Mouse (Mus musculus) forebrain, embryonic 12.5 days (tissue): Measurements from ENCODE around the gene Hkdc1. TPM values are rescaled to one million over a fixed set of nuclear protein-coding genes. Genes with fewer than 3 reads are reported as not detected.

Experiments used
- ATAC-seq: fragments of 200-750 bp; cut with Nextera tagmentation; 2 replicates; pipeline ENCODE4 v1.8.0; 2017; ENCODE audit warnings: moderate TSS enrichment; ENCODE audit not compliant: low FRiP score
- H3K27ac ChIP-seq: fragments of 300-500 bp; sonication (generic); 2 replicates; pipeline ENCODE4 v1.5.1; 2016; ENCODE audit warnings: mild to moderate bottlenecking
- H3K27me3 ChIP-seq: fragments of 300-500 bp; sonication (generic); 2 replicates; pipeline ENCODE4 v1.6.1; 2016; ENCODE audit warnings: mild to moderate bottlenecking
- H3K36me3 ChIP-seq: fragments of 300-500 bp; sonication (generic); replicated peaks from 2 replicates; pipeline ENCODE4 v1.6.1; 2016; ENCODE audit warnings: mild to moderate bottlenecking
- H3K4me1 ChIP-seq: fragments of 300-500 bp; sonication (generic); 2 replicates; pipeline ENCODE4 v1.6.1; 2016
- H3K4me2 ChIP-seq: fragments of 300-500 bp; sonication (generic); 2 replicates; pipeline ENCODE4 v1.6.1; 2016; ENCODE audit warnings: mild to moderate bottlenecking, moderate library complexity
- H3K4me3 ChIP-seq: fragments of 300-500 bp; sonication (generic); replicated peaks from 2 replicates; pipeline ENCODE4 v1.5.1; 2016; ENCODE audit warnings: mild to moderate bottlenecking
- H3K9ac ChIP-seq: fragments of 300-500 bp; sonication (generic); 2 replicates; pipeline ENCODE4 v1.6.1; 2016; ENCODE audit warnings: mild to moderate bottlenecking
- H3K9me3 ChIP-seq: fragments of 300-500 bp; sonication (generic); 2 replicates; pipeline ENCODE4 v1.6.1; 2016
- WGBS: fragments of 180-500 bp; shearing (Covaris S2); methylation state at CpG from one replicate; pipeline ENCODE4 v1.1.7; 2016; 5-methylcytosine and 5-hydroxymethylcytosine counted together
- polyA plus RNA-seq: library from polyadenylated mRNA; unstranded; fragments of >200 nt; fragmentation: Nextera tagmentation; extraction: Ambion mirVana; gene quantifications from 2 replicates; pipeline ENCODE4 v1.2.1, GENCODE M21; 2016

Hkdc1 gene
- polyA plus RNA-seq, 1 experiment from 2014 or later, result 0.11 TPM

- no peaks in the 10 kb centered on the region for H3K4me1 ChIP-seq
- no peak overlapping the region for H3K9ac ChIP-seq
- no peak overlapping the region for H3K4me2 ChIP-seq
- H3K4me3 ChIP-seq, result no peak overlapping the region
- ATAC-seq, result no peak
- H3K27me3 ChIP-seq, result no peaks in the 10 kb centered on the region; the same call in 1 of the 2 replicates
- no peaks in the 10 kb centered on the region for H3K36me3 ChIP-seq
- no peaks in the 10 kb centered on the region for H3K9me3 ChIP-seq
- no peak overlapping the region for H3K27ac ChIP-seq
- 53% methylated on average over 7 of the region's 7 CpGs for WGBS
These were observed 3.4 kb downstream of the Hkdc1 start for GRCm38 (mm10) chr10:62418831-62419356.

- Histone ChIP-seq H3K27ac (no peak overlapping the region), H3K9me3 (no peaks in the 10 kb centered on the region), H3K27me3 (no peaks in the 10 kb centered on the region; the same call in 1 of the 2 replicates), H3K4me1 (no peaks in the 10 kb centered on the region; the same call in 1 of the 2 replicates), H3K4me3 (no peak overlapping the region), H3K4me2 (no peak overlapping the region), H3K36me3 (no peaks in the 10 kb centered on the region), H3K9ac (no peak overlapping the region)
- ATAC-seq, result no peak
- 58% methylated on average over 4 of the region's 4 CpGs for WGBS
These were observed 8.7 kb downstream of the Hkdc1 start for GRCm38 (mm10) chr10:62413606-62413982.

- H3K27me3 ChIP-seq, result no peaks in the 10 kb centered on the region; the same call in 1 of the 2 replicates
- H3K9ac ChIP-seq, result no peak overlapping the region
- no peak overlapping the region for H3K27ac ChIP-seq
- H3K36me3 ChIP-seq, result no peaks in the 10 kb centered on the region
- 42% methylated on average over 7 of the region's 8 CpGs for WGBS
- H3K4me2 ChIP-seq, result no peak overlapping the region
- ATAC-seq, result no peak
- H3K9me3 ChIP-seq, result no peaks in the 10 kb centered on the region
- H3K4me3 ChIP-seq, result no peak overlapping the region
- no peaks in the 10 kb centered on the region; the same call in 1 of the 2 replicates for H3K4me1 ChIP-seq
These were observed 9.2 kb downstream of the Hkdc1 start for GRCm38 (mm10) chr10:62412906-62413605.

GRCm38 (mm10) chr10:62411431-62412410 is 10.6 kb downstream of the Hkdc1 start:
- no peaks in the 10 kb centered on the region; the same call in 1 of the 2 replicates for H3K4me1 ChIP-seq
- no peak overlapping the region for H3K4me2 ChIP-seq
- no peaks in the 10 kb centered on the region for H3K9me3 ChIP-seq
- H3K27me3 ChIP-seq, result no peaks in the 10 kb centered on the region
- no peaks in the 10 kb centered on the region for H3K36me3 ChIP-seq
- no peak overlapping the region for H3K4me3 ChIP-seq
- no peak overlapping the region for H3K9ac ChIP-seq
- ATAC-seq, result no peak
- WGBS, result 69% methylated on average over 19 of the region's 19 CpGs
- H3K27ac ChIP-seq, result no peak overlapping the region

GRCm38 (mm10) chr10:62410943-62411342 is 11.3 kb downstream of the Hkdc1 start:
- Histone ChIP-seq H3K9ac (no peak overlapping the region), H3K27me3 (0 out of 2 replicates have a peak, but pooled peaks cover 3% of the 10 kb centered on the region), H3K4me2 (no peak overlapping the region), H3K27ac (no peak overlapping the region), H3K4me3 (no peak overlapping the region), H3K36me3 (no peaks in the 10 kb centered on the region), H3K4me1 (no peaks in the 10 kb centered on the region; the same call in 1 of the 2 replicates), H3K9me3 (no peaks in the 10 kb centered on the region)
- WGBS, result 7% methylated on average over 5 of the region's 5 CpGs
- ATAC-seq, result peak; percentile 49; the same call in 1 of the 2 replicates

GRCm38 (mm10) chr10:62404901-62405300 is 17.4 kb downstream of the Hkdc1 start:
- H3K9me3 ChIP-seq, result no peaks in the 10 kb centered on the region
- 0 out of 2 replicates have a peak overlapping the region, but pooled peaks have one; percentile 14 for H3K9ac ChIP-seq
- no peaks in the 10 kb centered on the region for H3K36me3 ChIP-seq
- peak overlapping the region; percentile 24; the same call in 1 of the 2 replicates for H3K4me2 ChIP-seq
- H3K4me1 ChIP-seq, result peaks cover 4% of the 10 kb centered on the region; the same call in 1 of the 2 replicates
- no peak for ATAC-seq
- H3K4me3 ChIP-seq, result peak overlapping the region; percentile 10; the same call in 1 of the 2 replicates
- H3K27ac ChIP-seq, result no peak overlapping the region
- H3K27me3 ChIP-seq, result 0 out of 2 replicates have a peak, but pooled peaks cover 4% of the 10 kb centered on the region
- 52% methylated on average over 14 of the region's 14 CpGs for WGBS

GRCm38 (mm10) chr10:62401641-62402111 is 20.6 kb downstream of the Hkdc1 start:
- Histone ChIP-seq H3K4me2 (no peak overlapping the region), H3K4me3 (no peak overlapping the region), H3K9ac (no peak overlapping the region), H3K4me1 (peaks cover 4% of the 10 kb centered on the region; the same call in 1 of the 2 replicates), H3K27ac (no peak overlapping the region), H3K36me3 (no peaks in the 10 kb centered on the region), H3K9me3 (no peaks in the 10 kb centered on the region), H3K27me3 (0 out of 2 replicates have a peak, but pooled peaks cover 4% of the 10 kb centered on the region)
- 89% methylated on average over 19 of the region's 19 CpGs for WGBS
- no peak for ATAC-seq

GRCm38 (mm10) chr10:62383011-62383410 is 39.3 kb downstream of the Hkdc1 start:
- H3K9ac ChIP-seq, result no peak overlapping the region
- H3K27me3 ChIP-seq, result no peaks in the 10 kb centered on the region
- no peaks in the 10 kb centered on the region for H3K4me1 ChIP-seq
- H3K9me3 ChIP-seq, result no peaks in the 10 kb centered on the region
- ATAC-seq, result no peak
- no peaks in the 10 kb centered on the region for H3K36me3 ChIP-seq
- WGBS, result 87% methylated on average over 3 of the region's 3 CpGs
- H3K4me2 ChIP-seq, result no peak overlapping the region
- no peak overlapping the region for H3K4me3 ChIP-seq
- H3K27ac ChIP-seq, result no peak overlapping the region

GRCm38 (mm10) chr10:62380936-62381335 is 41.4 kb downstream of the Hkdc1 start:
- Histone ChIP-seq H3K4me3 (no peak overlapping the region), H3K27me3 (no peaks in the 10 kb centered on the region), H3K36me3 (no peaks in the 10 kb centered on the region), H3K4me2 (no peak overlapping the region), H3K4me1 (no peaks in the 10 kb centered on the region), H3K27ac (no peak overlapping the region), H3K9ac (no peak overlapping the region), H3K9me3 (no peaks in the 10 kb centered on the region)
- no peak for ATAC-seq

- no peaks in the 10 kb centered on the region for H3K27me3 ChIP-seq
- 92% methylated on average over 1 of the region's 1 CpGs for WGBS
These were observed 42.5 kb downstream of the Hkdc1 start, which contains the start of gene Hk1 for GRCm38 (mm10) chr10:62379808-62380207. Gene Hk1, minus strand, starts transcription at chr10:62379908.

GRCm38 (mm10) chr10:62358827-62359226 is 63.5 kb downstream of the Hkdc1 start:
- no peak overlapping the region for H3K4me3 ChIP-seq
- WGBS, result 88% methylated on average over 7 of the region's 7 CpGs
- H3K9ac ChIP-seq, result no peak overlapping the region
- H3K9me3 ChIP-seq, result no peaks in the 10 kb centered on the region
- no peaks in the 10 kb centered on the region for H3K4me1 ChIP-seq
- H3K27me3 ChIP-seq, result no peaks in the 10 kb centered on the region
- no peak for ATAC-seq
- no peak overlapping the region for H3K4me2 ChIP-seq
- H3K36me3 ChIP-seq, result no peaks in the 10 kb centered on the region
- H3K27ac ChIP-seq, result no peak overlapping the region

More at GRCm38 (mm10) chr10:62379808-62380207, 42.5 kb downstream of the Hkdc1 start, which contains the start of gene Hk1:
- Histone ChIP-seq H3K9me3 (no peaks in the 10 kb centered on the region), H3K4me2 (no peak within 1 kb of the TSS), H3K9ac (no peak within 1 kb of the TSS), H3K36me3 (no peaks in the 10 kb centered on the region), H3K4me3 (no peak within 1 kb of the TSS), H3K4me1 (0 out of 2 replicates have a peak, but pooled peaks cover 5% of the 10 kb centered on the region), H3K27ac (no peak within 1 kb of the TSS)
- ATAC-seq, result no peak
